Mouse (Mus musculus) midbrain, embryonic 16.5 days (tissue): ENCODE measurements around the gene Defb28. TPM values are rescaled to one million over a fixed set of nuclear protein-coding genes. Genes with fewer than 3 reads are reported as not detected.

ENCODE experiments used
- ATAC-seq: fragments of 200-750 bp; cut with Nextera tagmentation; 2 replicates; pipeline ENCODE4 v1.8.0; 2017; ENCODE audit warnings: moderate TSS enrichment
- H3K27ac ChIP-seq: fragments of 300-500 bp; sonication (generic); 2 replicates; pipeline ENCODE4 v1.5.1; 2014; ENCODE audit warnings: mild to moderate bottlenecking, low read length, mixed read lengths
- H3K27me3 ChIP-seq: fragments of 300-500 bp; sonication (generic); 2 replicates; pipeline ENCODE4 v1.6.1; 2014; ENCODE audit warnings: low read depth, low read length, mixed read lengths; ENCODE audit not compliant: control insufficient read depth, insufficient read depth
- H3K36me3 ChIP-seq: fragments of 300-500 bp; sonication (generic); 2 replicates; pipeline ENCODE4 v1.6.1; 2014; ENCODE audit warnings: mild to moderate bottlenecking, low read length, moderate library complexity, mixed read lengths; ENCODE audit not compliant: control insufficient read depth, insufficient read depth
- H3K4me1 ChIP-seq: fragments of 300-500 bp; sonication (generic); 2 replicates; pipeline ENCODE4 v1.6.1; 2014; ENCODE audit warnings: mild to moderate bottlenecking, low read length, mixed read lengths; ENCODE audit not compliant: control insufficient read depth, insufficient read depth
- H3K4me2 ChIP-seq: fragments of 300-500 bp; sonication (generic); 2 replicates; pipeline ENCODE4 v1.6.1; 2014; ENCODE audit warnings: mild to moderate bottlenecking, low read length, mixed read lengths
- H3K4me3 ChIP-seq: fragments of 300-500 bp; sonication (generic); 2 replicates; pipeline ENCODE4 v1.5.1; 2014; ENCODE audit warnings: low read depth, mild to moderate bottlenecking, low read length, moderate library complexity, mixed read lengths
- H3K9ac ChIP-seq: fragments of 300-500 bp; sonication (generic); 2 replicates; pipeline ENCODE4 v1.6.1; 2014; ENCODE audit warnings: low read depth, low read length, mixed read lengths
- H3K9me3 ChIP-seq: fragments of 300-500 bp; sonication (generic); replicated peaks from 2 replicates; pipeline ENCODE4 v1.6.1; 2014; ENCODE audit warnings: mild to moderate bottlenecking, low read length, mixed read lengths; ENCODE audit not compliant: control insufficient read depth, poor library complexity, severe bottlenecking
- WGBS: fragments of 180-500 bp; shearing (Covaris S2); extraction: QIAGEN DNeasy Blood & Tissue Kit; methylation state at CpG from one replicate; pipeline ENCODE4 v1.1.7; 2014; 5-methylcytosine and 5-hydroxymethylcytosine counted together
- polyA plus RNA-seq: library from polyadenylated mRNA; unstranded; fragments of >200 nt; fragmentation: Nextera tagmentation; extraction: Ambion mirVana; gene quantifications from 2 replicates; pipeline ENCODE4 v1.2.1, GENCODE M21; 2015

Defb28 gene
- polyA plus RNA-seq, result not detected in 2 replicates

DNA sequence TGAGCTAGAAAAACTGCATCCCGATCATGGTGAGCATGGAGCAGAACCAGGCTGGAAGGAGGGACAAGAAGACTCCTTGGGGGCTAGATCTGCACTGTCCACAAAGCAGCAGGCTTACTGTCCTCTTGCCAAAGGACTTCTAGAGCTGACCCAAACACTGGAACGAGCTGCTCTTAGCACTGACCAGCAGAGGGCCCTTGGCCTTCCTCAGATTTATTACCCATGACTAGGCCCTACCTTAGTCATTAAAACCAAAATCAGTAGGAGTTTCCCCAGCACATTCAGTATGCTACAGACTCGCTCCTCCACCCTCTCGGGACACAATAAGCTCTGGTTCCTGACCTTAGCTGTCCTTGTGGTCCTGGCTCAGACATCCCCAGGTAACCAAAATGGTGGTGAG lies at the start of gene Defb28:
Defb28 (plus strand) TSS at position 275 of the 400 bp plus-strand sequence.
- no peak for ATAC-seq

GRCm38 (mm10) chr2:152470973-152471372 lies 47.1 kb upstream of the Defb28 start:
- WGBS, result 33% methylated on average over 7 of the region's 7 CpGs
- H3K9me3 ChIP-seq, result no peaks in the 10 kb centered on the region

More for the DNA sequence above, at the start of gene Defb28:
- Histone ChIP-seq H3K4me2 (no peak within 1 kb of the TSS), H3K36me3 (no peaks in the 10 kb centered on the region), H3K27me3 (no peaks in the 10 kb centered on the region), H3K27ac (no peak within 1 kb of the TSS), H3K4me3 (no peak within 1 kb of the TSS), H3K9me3 (no peaks in the 10 kb centered on the region), H3K9ac (no peak within 1 kb of the TSS), H3K4me1 (no peaks in the 10 kb centered on the region)
- whole genome bisulfite sequencing, result 67% methylated on average over 4 of the region's 4 CpGs

GRCm38 (mm10) chr2:152472434-152472833 lies 45.6 kb upstream of the Defb28 start:
- H3K4me3 ChIP-seq, result no peak overlapping the region
- H3K27ac ChIP-seq, result no peak overlapping the region
- 44% methylated on average over 3 of the region's 3 CpGs for WGBS
- H3K27me3 ChIP-seq, result no peaks in the 10 kb centered on the region
- no peaks in the 10 kb centered on the region for H3K9me3 ChIP-seq
- no peak overlapping the region for H3K4me2 ChIP-seq
- H3K4me1 ChIP-seq, result no peaks in the 10 kb centered on the region
- H3K36me3 ChIP-seq, result no peaks in the 10 kb centered on the region
- ATAC-seq, result no peak
- no peak overlapping the region for H3K9ac ChIP-seq

More at GRCm38 (mm10) chr2:152470973-152471372, 47.1 kb upstream of the Defb28 start:
- no peak for ATAC-seq
- no peaks in the 10 kb centered on the region for H3K36me3 ChIP-seq
- no peaks in the 10 kb centered on the region for H3K27me3 ChIP-seq
- H3K9ac ChIP-seq, result no peak overlapping the region
- H3K4me3 ChIP-seq, result no peak overlapping the region
- no peaks in the 10 kb centered on the region for H3K4me1 ChIP-seq
- H3K4me2 ChIP-seq, result no peak overlapping the region
- H3K27ac ChIP-seq, result no peak overlapping the region

- no peak for ATAC-seq
- no peak within 1 kb of the TSS for H3K4me2 ChIP-seq
- no peaks in the 10 kb centered on the region for H3K27me3 ChIP-seq
- H3K9me3 ChIP-seq, result no peaks in the 10 kb centered on the region
- no peak within 1 kb of the TSS for H3K9ac ChIP-seq
- no peak within 1 kb of the TSS for H3K4me3 ChIP-seq
- no peaks in the 10 kb centered on the region for H3K36me3 ChIP-seq
- no peak within 1 kb of the TSS for H3K27ac ChIP-seq
- WGBS, result 62% methylated on average over 2 of the region's 2 CpGs
- no peaks in the 10 kb centered on the region for H3K4me1 ChIP-seq
Measured at GRCm38 (mm10) chr2:152476763-152477162, 41.3 kb upstream of the Defb28 start, which contains the start of gene Defb20. Gene Defb20, plus strand, starts transcription at chr2:152477063.

DNA sequence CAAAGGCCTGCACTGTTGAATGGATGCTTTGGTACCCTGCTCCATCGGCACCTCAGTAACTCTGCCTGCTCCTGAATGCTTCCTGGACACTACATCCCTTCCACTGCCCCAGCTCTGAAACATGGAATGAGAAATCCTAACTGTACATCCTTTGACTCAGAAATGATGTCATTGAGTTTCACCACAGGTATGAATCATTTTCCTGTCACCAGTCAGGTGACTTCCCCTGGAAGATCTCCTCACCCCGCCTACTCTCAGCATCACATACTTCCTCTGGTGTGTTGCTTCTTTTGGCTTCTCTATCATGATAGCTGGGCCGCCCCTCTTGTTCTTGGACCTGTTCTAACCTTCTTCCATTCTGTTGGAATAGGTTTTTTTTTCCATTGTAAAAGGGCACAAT lies 37.2 kb upstream of the Defb28 start:
- no peaks in the 10 kb centered on the region for H3K36me3 ChIP-seq
- no peaks in the 10 kb centered on the region for H3K27me3 ChIP-seq
- WGBS, result 85% methylated on average over 3 of the region's 3 CpGs
- H3K9ac ChIP-seq, result no peak overlapping the region
- ATAC-seq, result no peak
- H3K9me3 ChIP-seq, result no peaks in the 10 kb centered on the region
- no peaks in the 10 kb centered on the region for H3K4me1 ChIP-seq
- no peak overlapping the region for H3K4me2 ChIP-seq
- H3K27ac ChIP-seq, result no peak overlapping the region
- no peak overlapping the region for H3K4me3 ChIP-seq

DNA sequence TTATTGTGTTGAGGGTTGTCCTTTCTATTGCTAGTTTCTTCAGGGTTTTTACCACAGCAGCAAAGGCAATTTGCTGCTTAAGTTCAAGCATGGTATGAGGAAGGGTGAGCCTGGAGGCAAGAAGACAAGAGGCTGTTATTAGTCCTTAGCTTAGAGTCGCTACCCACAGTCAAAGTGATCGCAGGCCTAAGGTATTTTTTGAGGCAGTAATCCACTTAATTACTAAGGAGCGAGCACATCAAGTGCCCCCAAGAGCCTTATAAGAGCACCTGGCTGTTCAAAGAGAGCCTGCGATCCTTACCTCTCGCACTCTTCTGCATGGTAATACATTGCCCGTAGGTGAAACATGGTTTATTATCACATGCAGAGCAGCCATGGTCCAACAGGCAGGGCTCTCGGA lies 36.3 kb upstream of the Defb28 start:
- no peak for ATAC-seq
- WGBS, result 86% methylated on average over 7 of the region's 7 CpGs

GRCm38 (mm10) chr2:152487024-152487423 lies 31.0 kb upstream of the Defb28 start:
- Histone ChIP-seq H3K27ac (no peak overlapping the region), H3K36me3 (no peaks in the 10 kb centered on the region), H3K9ac (no peak overlapping the region), H3K4me1 (no peaks in the 10 kb centered on the region), H3K4me3 (no peak overlapping the region), H3K4me2 (no peak overlapping the region), H3K27me3 (no peaks in the 10 kb centered on the region), H3K9me3 (no peaks in the 10 kb centered on the region)
- no peak for ATAC-seq
- 64% methylated on average over 2 of the region's 2 CpGs for WGBS

More for the DNA sequence above, 36.3 kb upstream of the Defb28 start:
- no peak overlapping the region for H3K4me2 ChIP-seq
- no peak overlapping the region for H3K4me3 ChIP-seq
- no peaks in the 10 kb centered on the region for H3K9me3 ChIP-seq
- no peak overlapping the region for H3K27ac ChIP-seq
- H3K4me1 ChIP-seq, result no peaks in the 10 kb centered on the region
- no peaks in the 10 kb centered on the region for H3K27me3 ChIP-seq
- H3K9ac ChIP-seq, result no peak overlapping the region
- no peaks in the 10 kb centered on the region for H3K36me3 ChIP-seq

GRCm38 (mm10) chr2:152490038-152490437 lies 28.0 kb upstream of the Defb28 start, which contains the start of gene Defb22:
Gene Defb22, minus strand, starts transcription at chr2:152490138.
- Histone ChIP-seq H3K36me3 (no peaks in the 10 kb centered on the region), H3K4me3 (no peak within 1 kb of the TSS), H3K27ac (no peak within 1 kb of the TSS), H3K27me3 (no peaks in the 10 kb centered on the region), H3K4me1 (no peaks in the 10 kb centered on the region), H3K9me3 (no peaks in the 10 kb centered on the region), H3K9ac (no peak within 1 kb of the TSS), H3K4me2 (no peak within 1 kb of the TSS)
- ATAC-seq, result no peak

DNA sequence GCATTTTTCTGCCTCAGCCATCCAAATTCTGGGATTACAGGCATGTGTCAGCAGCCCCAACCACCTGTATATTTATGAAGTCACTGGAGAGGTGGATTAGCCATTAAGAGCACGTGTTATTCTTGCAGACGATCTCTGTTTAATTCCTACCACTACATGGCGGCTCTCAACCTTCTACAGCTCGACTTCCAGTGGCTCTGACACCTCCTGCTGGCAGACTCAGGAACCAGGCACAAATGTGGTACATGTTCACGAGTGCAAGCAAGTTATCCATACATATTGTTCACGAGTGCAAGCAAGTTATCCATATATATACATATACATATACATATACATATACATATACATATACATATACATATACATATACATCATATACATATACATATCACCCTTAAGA lies 24.9 kb upstream of the Defb28 start:
- H3K36me3 ChIP-seq, result no peaks in the 10 kb centered on the region
- ATAC-seq, result no peak
- H3K4me3 ChIP-seq, result no peak overlapping the region
- H3K9me3 ChIP-seq, result no peaks in the 10 kb centered on the region
- no peak overlapping the region for H3K4me2 ChIP-seq
- H3K27ac ChIP-seq, result no peak overlapping the region
- no peaks in the 10 kb centered on the region for H3K4me1 ChIP-seq
- no peak overlapping the region for H3K9ac ChIP-seq
- no peaks in the 10 kb centered on the region for H3K27me3 ChIP-seq
- WGBS, result 77% methylated on average over 6 of the region's 6 CpGs
